Mouse (Mus musculus): ENCODE measurements around the gene C1qtnf1. TPM values are rescaled to one million over a fixed set of nuclear protein-coding genes. Genes with fewer than 3 reads are reported as not detected.

Gene C1qtnf1
- polyA plus RNA-seq, 1 experiment from 2014 or later: 7.1 TPM

DNA sequence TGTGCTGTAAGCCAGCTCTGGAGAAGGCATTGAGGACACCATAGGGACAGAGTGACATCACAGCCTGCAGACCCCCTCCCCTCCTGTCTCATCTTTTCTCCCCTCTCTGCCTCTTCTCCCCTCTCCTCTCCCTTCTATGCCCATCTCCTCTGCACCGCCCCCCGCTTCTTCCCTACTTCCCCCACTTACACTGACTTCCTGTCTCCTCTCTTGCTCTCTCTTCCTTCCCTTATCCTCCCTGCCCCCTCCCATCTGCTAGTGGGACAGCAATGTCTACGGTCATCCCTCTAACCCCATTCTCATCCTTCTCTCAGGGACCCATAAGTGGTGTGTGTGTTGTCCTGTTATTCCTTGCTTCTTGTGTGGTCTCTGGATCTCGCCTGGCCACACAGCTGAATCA lies 31.5 kb downstream of the C1qtnf1 start:
- no peak overlapping the region for H3K9ac ChIP-seq
- H3K4me3 ChIP-seq: no peak overlapping the region
- WGBS: 71% methylated on average over 4 of the region's 4 CpGs
- H3K4me1 ChIP-seq: peaks cover 6% of the 10 kb centered on the region; the same call in 1 of the 2 replicates
- H3K4me2 ChIP-seq: 0 out of 2 replicates have a peak overlapping the region, but pooled peaks have one; percentile 16
- H3K9me3 ChIP-seq: peaks cover 3% of the 10 kb centered on the region
- H3K27ac ChIP-seq (replicated peaks): peak overlapping the region; percentile 59
- no peaks in the 10 kb centered on the region for H3K36me3 ChIP-seq
- no peak for ATAC-seq (ENCODE audit: extremely low read depth, insufficient number of reproducible peaks, low FRiP score, low TSS enrichment)
- no peaks in the 10 kb centered on the region for H3K27me3 ChIP-seq (replicated peaks)

DNA sequence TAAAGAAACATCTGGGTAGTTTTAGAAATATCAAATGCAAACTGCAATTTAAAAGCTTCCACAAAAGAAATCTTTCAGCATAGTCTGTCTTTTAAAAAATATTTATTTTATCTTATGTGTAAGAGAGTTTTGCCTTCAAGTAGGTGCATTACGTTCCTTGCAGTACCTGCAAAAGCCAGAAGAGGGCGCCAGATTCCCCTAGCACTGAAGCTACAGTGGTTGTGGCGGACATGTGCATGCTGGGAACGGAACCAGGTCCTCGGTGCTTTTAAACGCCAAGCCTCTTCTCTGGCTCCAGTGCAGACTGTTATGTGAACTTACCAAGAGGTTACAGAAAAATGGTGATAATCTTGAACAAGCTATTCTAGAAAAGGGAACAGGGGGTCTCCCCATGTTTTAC lies 32.3 kb downstream of the C1qtnf1 start:
- Histone ChIP-seq H3K27me3 (replicated peaks) (no peaks in the 10 kb centered on the region), H3K27ac (replicated peaks) (no peak overlapping the region), H3K9ac (no peak overlapping the region), H3K9me3 (peaks cover 3% of the 10 kb centered on the region), H3K4me1 (peaks cover 6% of the 10 kb centered on the region; the same call in 1 of the 2 replicates), H3K4me3 (no peak overlapping the region), H3K4me2 (no peak overlapping the region), H3K36me3 (no peaks in the 10 kb centered on the region)
- 59% methylated on average over 6 of the region's 6 CpGs for WGBS
- ATAC-seq (ENCODE audit: extremely low read depth, insufficient number of reproducible peaks, low FRiP score, low TSS enrichment): no peak

DNA sequence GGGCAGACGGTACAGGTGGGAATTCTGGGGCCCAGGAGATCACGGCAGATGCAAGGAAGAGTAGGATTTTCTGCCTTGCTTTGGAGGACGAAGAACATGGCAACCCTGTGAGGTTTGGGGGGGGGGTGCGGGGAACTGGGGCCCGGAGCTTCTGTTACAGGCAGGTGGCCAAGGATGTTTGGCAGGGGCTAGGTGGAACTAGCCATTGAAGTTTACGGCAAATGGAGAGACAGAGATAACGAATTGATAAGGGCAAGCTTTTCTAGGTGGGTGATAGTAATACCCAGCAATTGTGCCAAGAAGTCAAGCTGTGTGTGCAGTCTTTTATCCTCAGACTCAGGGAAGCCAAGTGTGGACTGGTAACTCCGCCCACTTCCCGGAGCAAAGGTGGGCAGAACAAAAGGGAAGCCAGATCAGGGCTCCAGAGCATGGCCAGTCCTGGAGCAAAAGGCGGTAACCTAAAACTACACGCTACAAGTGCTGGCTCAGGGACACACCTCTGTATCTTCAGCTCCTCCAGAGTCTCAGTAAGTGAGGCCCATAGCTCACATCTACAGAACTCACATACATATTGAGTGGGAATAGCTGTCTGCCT lies 39.5 kb downstream of the C1qtnf1 start:
- Histone ChIP-seq H3K9me3 (no peaks in the 10 kb centered on the region), H3K27ac (replicated peaks) (no peak overlapping the region), H3K4me3 (no peak overlapping the region), H3K27me3 (replicated peaks) (no peaks in the 10 kb centered on the region), H3K36me3 (no peaks in the 10 kb centered on the region), H3K4me2 (no peak overlapping the region), H3K9ac (no peak overlapping the region), H3K4me1 (peaks cover 16% of the 10 kb centered on the region)
- no peak for ATAC-seq (ENCODE audit: extremely low read depth, insufficient number of reproducible peaks, low FRiP score, low TSS enrichment)
- WGBS: 48% methylated on average over 11 of the region's 11 CpGs

DNA sequence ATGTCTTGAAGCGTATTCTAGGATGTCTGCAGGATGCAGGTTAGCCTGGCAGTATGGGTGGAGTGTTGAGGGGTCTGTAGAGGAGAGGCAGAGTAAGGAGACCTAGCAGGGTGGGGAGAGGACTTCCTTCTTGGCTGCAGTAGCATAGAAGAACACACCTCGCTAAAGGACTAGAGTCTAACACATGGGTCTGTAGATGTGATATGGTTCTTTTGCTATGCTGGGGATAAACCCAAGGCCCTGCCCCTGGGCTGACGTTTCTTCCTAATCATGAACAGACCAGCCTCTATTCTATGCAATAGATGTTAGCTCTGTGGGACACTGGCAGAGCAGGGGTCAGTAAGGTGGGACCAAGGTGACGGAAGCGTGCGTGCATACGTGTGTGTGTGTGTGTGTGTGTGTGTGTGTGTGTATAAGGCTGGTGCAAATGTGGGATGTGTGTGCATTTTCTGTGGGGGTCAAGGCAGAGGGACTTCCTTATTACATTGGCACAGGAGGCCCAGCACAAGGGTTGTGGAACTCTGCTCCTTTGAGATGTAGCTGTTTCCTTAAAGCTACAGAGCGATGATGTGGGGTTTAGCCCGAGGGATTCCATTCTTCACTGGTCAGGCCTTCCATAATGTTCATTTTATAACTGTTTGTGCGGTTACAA lies 41.6 kb downstream of the C1qtnf1 start:
- Histone ChIP-seq H3K9me3 (no peaks in the 10 kb centered on the region), H3K27me3 (replicated peaks) (no peaks in the 10 kb centered on the region), H3K4me1 (peaks cover 16% of the 10 kb centered on the region), H3K4me2 (no peak overlapping the region), H3K9ac (no peak overlapping the region), H3K4me3 (no peak overlapping the region), H3K36me3 (no peaks in the 10 kb centered on the region), H3K27ac (replicated peaks) (0 out of 2 replicates have a peak overlapping the region, but pooled peaks have one; percentile 1)
- ATAC-seq (ENCODE audit: extremely low read depth, insufficient number of reproducible peaks, low FRiP score, low TSS enrichment): no peak
- WGBS: 75% methylated on average over 10 of the region's 10 CpGs

DNA sequence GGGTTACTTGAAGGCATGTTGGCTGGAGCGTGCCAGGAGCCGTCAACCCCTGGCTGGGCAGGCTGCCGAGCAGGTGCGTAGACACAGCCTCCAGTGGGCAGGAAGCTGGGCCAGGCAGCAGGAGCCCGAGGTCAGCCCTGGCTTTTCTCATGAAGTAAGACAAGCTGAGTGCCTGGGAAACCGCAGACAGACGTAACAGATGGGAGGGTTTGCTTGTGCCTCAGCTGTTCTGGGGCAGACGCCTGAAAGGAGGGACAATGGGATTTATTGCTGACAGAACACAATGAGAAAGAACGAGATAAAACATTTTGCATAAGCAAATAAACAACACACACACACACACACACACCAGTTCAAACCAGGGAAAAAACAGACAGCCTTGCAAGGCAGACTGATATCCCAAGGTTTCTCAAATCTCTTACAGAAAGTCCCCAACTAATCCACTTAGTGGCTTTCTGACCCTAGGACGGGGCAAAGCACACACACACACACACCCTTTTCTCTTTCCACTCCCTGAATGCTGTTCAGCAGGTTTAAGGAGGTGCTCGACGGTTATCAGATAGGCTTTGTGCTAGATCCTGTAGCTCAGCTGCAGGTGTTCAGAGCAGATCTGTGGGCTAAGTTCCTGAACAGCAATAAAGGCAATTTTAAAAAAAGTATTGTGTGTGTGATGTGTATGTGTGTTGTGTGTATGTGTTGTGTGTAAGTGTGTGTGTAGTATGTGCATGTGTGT lies 42.4 kb downstream of the C1qtnf1 start:
- Histone ChIP-seq H3K36me3 (no peaks in the 10 kb centered on the region), H3K27me3 (replicated peaks) (no peaks in the 10 kb centered on the region), H3K4me3 (no peak overlapping the region), H3K9me3 (no peaks in the 10 kb centered on the region), H3K9ac (peak overlapping the region; percentile 30; the same call in 1 of the 2 replicates), H3K4me2 (no peak overlapping the region), H3K4me1 (peaks cover 16% of the 10 kb centered on the region), H3K27ac (replicated peaks) (0 out of 2 replicates have a peak overlapping the region, but pooled peaks have one; percentile 1)
- 25% methylated on average over 12 of the region's 12 CpGs for WGBS
- ATAC-seq (ENCODE audit: extremely low read depth, insufficient number of reproducible peaks, low FRiP score, low TSS enrichment): no peak

DNA sequence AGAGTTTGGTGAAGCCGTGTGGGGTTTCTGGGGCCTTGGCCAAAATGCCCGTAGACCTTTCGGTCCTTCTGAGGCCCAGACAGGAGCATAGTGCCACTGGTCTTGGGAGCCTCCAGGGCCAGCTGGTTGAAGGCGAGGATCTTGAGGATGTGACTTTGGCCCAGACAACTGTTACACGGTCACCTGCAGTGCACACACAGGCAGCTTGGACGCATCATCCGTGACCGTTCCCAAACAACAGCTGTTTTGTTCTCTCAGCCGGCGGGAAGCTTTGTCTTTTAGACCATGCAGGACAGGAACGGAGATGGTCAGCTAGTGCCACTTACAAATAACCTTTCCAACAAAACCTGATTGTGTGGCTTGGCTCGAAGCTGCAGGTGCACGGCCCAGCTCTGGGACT lies 43.7 kb downstream of the C1qtnf1 start:
- 83% methylated on average over 13 of the region's 13 CpGs for WGBS
- no peak for ATAC-seq (ENCODE audit: extremely low read depth, insufficient number of reproducible peaks, low FRiP score, low TSS enrichment)
- H3K4me3 ChIP-seq: no peak overlapping the region
- no peak overlapping the region for H3K4me2 ChIP-seq
- no peak overlapping the region for H3K27ac ChIP-seq (replicated peaks)
- H3K4me1 ChIP-seq: peaks cover 16% of the 10 kb centered on the region
- H3K36me3 ChIP-seq: no peaks in the 10 kb centered on the region
- no peak overlapping the region for H3K9ac ChIP-seq
- no peaks in the 10 kb centered on the region for H3K27me3 ChIP-seq (replicated peaks)
- no peaks in the 10 kb centered on the region for H3K9me3 ChIP-seq

DNA sequence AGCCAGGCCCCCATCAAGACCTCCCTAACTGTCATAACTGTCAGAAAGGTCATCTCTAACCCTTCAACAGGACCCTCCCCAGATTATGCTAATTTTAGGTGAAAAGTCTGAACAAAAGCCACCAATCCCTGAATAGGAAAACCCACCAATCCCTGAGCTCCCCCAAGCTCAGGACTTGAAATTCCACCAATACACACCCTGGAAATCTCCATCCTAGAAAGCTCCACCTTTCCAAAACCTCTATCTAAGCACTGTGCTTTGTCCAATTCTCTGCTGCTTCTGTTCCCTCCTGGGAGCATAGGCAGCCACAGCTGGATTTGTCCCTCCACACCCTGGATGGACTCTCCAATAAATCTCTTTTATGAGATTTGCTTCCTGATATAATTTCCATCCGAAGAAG lies 45.2 kb downstream of the C1qtnf1 start:
- H3K9me3 ChIP-seq: no peaks in the 10 kb centered on the region
- H3K27ac ChIP-seq (replicated peaks): no peak overlapping the region
- WGBS: 81% methylated on average over 1 of the region's 1 CpGs
- no peak overlapping the region for H3K4me3 ChIP-seq
- H3K36me3 ChIP-seq: no peaks in the 10 kb centered on the region
- no peak for ATAC-seq (ENCODE audit: extremely low read depth, insufficient number of reproducible peaks, low FRiP score, low TSS enrichment)
- no peak overlapping the region for H3K9ac ChIP-seq
- no peaks in the 10 kb centered on the region for H3K27me3 ChIP-seq (replicated peaks)
- no peak overlapping the region for H3K4me2 ChIP-seq
- peaks cover 19% of the 10 kb centered on the region for H3K4me1 ChIP-seq

DNA sequence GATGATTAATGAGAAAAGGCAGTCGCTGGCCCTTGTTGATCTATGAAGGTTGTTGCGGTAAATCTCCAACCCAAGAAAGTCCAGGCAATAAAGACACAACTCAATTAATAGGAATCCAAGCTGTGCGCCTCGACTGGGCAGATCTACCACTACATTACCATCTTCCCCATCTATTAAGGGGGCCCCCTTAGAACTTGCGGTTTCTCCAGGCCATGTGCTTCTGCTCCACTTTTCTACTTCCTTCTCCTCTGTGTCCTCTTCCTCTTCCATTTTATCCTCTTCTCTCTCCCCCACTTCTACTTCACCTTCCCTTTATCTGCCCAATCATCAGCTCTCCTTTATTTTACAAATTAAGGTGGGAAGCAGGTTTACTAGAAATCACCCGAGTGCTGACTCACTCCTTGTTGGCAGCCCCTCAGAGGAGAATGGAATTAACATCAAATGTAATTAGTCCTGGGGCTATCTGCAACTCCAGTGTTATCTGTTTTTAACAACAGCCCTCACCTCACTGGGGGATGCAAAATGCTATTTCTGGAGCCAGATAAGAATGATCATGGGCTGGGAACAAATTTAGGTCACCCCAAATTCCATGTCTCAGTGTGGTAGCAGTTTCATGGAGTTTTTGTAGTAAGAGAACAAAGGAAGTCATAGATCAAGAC lies 46.0 kb downstream of the C1qtnf1 start:
- no peak overlapping the region for H3K4me2 ChIP-seq
- no peaks in the 10 kb centered on the region for H3K27me3 ChIP-seq (replicated peaks)
- no peak overlapping the region for H3K9ac ChIP-seq
- WGBS: 70% methylated on average over 6 of the region's 6 CpGs
- H3K9me3 ChIP-seq: no peaks in the 10 kb centered on the region
- no peak overlapping the region for H3K4me3 ChIP-seq
- no peak overlapping the region for H3K27ac ChIP-seq (replicated peaks)
- ATAC-seq (ENCODE audit: extremely low read depth, insufficient number of reproducible peaks, low FRiP score, low TSS enrichment): no peak
- no peaks in the 10 kb centered on the region for H3K36me3 ChIP-seq
- H3K4me1 ChIP-seq: peaks cover 19% of the 10 kb centered on the region

DNA sequence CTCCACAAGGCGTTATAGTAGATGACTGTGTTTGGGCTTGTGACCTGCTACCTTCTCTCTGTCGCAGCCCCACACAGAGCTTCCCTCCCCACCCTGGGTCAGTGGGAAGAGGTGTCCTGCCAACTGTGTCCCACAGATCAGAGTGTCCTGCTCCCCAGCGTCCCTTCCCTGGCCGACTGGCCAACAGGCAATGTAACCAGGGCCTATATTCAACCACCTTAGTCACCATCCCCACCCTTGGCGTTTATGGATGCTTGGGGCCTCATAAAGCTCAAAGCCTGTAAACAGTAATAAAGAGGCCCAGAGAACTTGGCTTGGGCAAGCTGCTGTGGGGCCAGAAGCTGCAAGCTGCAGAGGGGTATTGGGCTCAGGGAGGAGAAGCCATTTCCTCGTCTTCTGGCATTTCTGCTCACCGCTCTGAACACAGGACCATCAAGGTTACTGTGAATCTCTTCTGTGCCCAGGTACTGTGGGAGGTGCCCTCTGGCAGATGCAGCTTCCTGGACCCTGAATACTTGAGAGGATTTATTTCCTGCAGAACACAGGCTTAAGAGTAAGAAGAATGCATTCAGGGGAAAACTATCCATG lies 47.6 kb downstream of the C1qtnf1 start:
- H3K4me2 ChIP-seq: no peak overlapping the region
- peaks cover 3% of the 10 kb centered on the region for H3K36me3 ChIP-seq
- no peaks in the 10 kb centered on the region for H3K27me3 ChIP-seq (replicated peaks)
- H3K27ac ChIP-seq (replicated peaks): no peak overlapping the region
- WGBS: 82% methylated on average over 7 of the region's 7 CpGs
- peaks cover 12% of the 10 kb centered on the region for H3K4me1 ChIP-seq
- no peak for ATAC-seq (ENCODE audit: extremely low read depth, insufficient number of reproducible peaks, low FRiP score, low TSS enrichment)
- no peaks in the 10 kb centered on the region for H3K9me3 ChIP-seq
- no peak overlapping the region for H3K4me3 ChIP-seq
- H3K9ac ChIP-seq: no peak overlapping the region

DNA sequence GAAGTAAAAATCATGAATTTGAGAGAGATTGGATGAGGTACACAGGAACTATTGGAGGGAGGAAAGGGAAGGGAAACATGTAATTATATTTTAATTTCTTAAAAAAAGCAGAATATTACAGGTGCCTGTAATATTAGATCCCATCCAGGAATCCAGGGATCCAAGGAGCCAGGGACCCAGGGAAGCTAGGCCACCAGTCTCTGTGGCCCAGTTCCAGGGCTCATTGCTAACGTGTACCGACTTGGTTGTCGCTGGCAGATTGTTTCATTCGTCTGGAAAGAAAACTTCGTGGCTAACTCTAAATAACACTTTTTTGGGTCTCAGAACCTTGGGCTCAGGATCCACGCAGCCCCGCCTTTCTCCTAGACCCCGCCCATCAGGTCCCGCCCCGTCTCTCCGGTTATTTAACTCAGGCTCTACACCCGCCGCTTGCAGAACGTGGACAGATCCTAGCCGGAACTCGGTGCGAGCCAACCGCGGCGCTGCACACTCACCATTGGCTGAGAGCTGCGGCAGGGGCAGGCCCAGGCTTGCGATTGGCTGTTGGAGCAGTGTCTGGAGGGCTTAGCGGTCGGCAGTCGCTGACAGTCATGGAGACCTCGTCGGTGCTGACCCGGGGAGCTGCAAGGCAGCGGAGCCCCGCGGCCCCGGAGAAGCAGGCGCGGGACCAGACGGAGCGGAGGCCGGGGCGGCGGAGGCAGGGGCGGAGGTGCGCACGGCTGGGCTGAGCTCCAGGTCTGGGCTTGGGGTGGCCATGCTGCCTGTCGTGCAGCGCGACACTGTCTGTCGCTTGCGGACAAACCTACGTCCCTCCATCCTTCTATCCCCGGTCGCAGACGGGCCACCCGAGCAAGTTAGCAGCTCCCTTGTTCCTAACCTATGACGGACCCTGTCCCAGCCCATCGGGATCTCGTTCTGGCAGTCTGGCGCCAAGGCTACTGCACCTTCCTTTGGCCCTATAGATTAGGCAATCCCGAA lies 48.7 kb downstream of the C1qtnf1 start, which contains the start of gene Engase:
TSS of gene Engase (plus strand) at position 434 of the 978 bp plus-strand sequence.
- H3K4me1 ChIP-seq: peaks cover 10% of the 10 kb centered on the region
- H3K36me3 ChIP-seq: peaks cover 3% of the 10 kb centered on the region
- WGBS: 1% methylated on average over 57 of the region's 57 CpGs
- H3K4me2 ChIP-seq: peak within 1 kb of the TSS; percentile 90
- H3K4me3 ChIP-seq: peak within 1 kb of the TSS; percentile 78
- peak within 1 kb of the TSS; percentile 51; the same call in 1 of the 2 replicates for H3K27ac ChIP-seq (replicated peaks)
- no peaks in the 10 kb centered on the region for H3K27me3 ChIP-seq (replicated peaks)
- ATAC-seq (ENCODE audit: extremely low read depth, insufficient number of reproducible peaks, low FRiP score, low TSS enrichment): peak; percentile 94
- peak within 1 kb of the TSS; percentile 89 for H3K9ac ChIP-seq
- H3K9me3 ChIP-seq: no peaks in the 10 kb centered on the region

Measured in heart, embryonic 13.5 days (tissue).